Comparison of ENCODE assay signal across 9 mouse cellular contexts in the genomic region with DNA sequence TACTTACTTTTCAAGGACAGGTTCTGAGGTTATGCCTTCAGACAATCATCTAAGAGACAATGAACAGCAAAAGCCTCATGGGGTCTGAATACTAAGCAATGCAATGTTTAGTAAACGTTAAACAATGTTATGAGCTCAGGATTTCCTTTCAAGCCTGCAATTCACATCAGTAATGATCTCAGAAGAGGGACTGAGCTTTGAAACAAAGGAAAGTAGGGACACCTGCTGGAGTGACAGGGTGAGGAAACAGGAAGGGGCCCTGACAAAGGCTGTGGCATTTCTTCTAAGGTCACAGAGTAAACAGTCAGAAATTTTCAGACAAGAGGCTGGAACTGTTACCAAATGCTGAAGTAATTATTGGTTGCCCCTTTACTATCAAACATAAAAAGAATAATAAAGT.
DNase-seq lines count a peak whose midpoint lies in the region; ATAC-seq and TF ChIP-seq lines count a peak whose summit lies in the region.
"Had no signal": no experiment of that assay in that cellular context is flagged by ENCODE, and none has a peak within 500 bp of the region (broad histone marks: within the 10 kb centered on the region; RNA-seq: fewer than 3 reads in every experiment).

No protein-coding gene starts in this region.

- intact Hi-C loops in heart, postnatal 10 days (cut with DNase I), result loop anchor here (1.0 to 10.0 kb wide), 5 partner anchors 43 to 1465 kb away; no protein-coding TSS in a partner anchor

- no peak overlapping the region for H3K4me2 ChIP-seq in kidney, embryonic 16.5 days (replicated peaks; ENCODE audit: low read depth, low read length)
- no peak overlapping the region for H3K4me2 ChIP-seq in kidney, embryonic 15.5 days
- H3K4me2 ChIP-seq in midbrain, embryonic 13.5 days (replicated peaks), result no peak overlapping the region
- H3K4me2 ChIP-seq: embryonic facial prominence, embryonic 15.5 days had no signal

- no peaks in the 10 kb centered on the region for H3K9me3 ChIP-seq in kidney, embryonic 16.5 days (ENCODE audit: low read length)
- no peaks in the 10 kb centered on the region for H3K9me3 ChIP-seq in kidney, embryonic 15.5 days (replicated peaks)
- H3K9me3 ChIP-seq in midbrain, embryonic 13.5 days, result no peaks in the 10 kb centered on the region
- H3K9me3 ChIP-seq: embryonic facial prominence, embryonic 15.5 days had no signal

- H3K4me3 ChIP-seq in kidney, embryonic 16.5 days (ENCODE audit: low read length), result no peak overlapping the region
- no peak overlapping the region for H3K4me3 ChIP-seq in kidney, embryonic 15.5 days (replicated peaks)
- H3K4me3 ChIP-seq in midbrain, embryonic 13.5 days (replicated peaks), result no peak overlapping the region
- H3K4me3 ChIP-seq: embryonic facial prominence, embryonic 15.5 days had no signal

- no peaks in the 10 kb centered on the region for H3K36me3 ChIP-seq in kidney, embryonic 16.5 days (ENCODE audit: insufficient read depth, low read length)
- H3K36me3 ChIP-seq in kidney, embryonic 15.5 days, result no peaks in the 10 kb centered on the region
- H3K36me3 ChIP-seq in midbrain, embryonic 13.5 days, result no peaks in the 10 kb centered on the region
- H3K36me3 ChIP-seq: embryonic facial prominence, embryonic 15.5 days had no signal

- ATAC-seq in kidney, embryonic 16.5 days (ENCODE audit: low FRiP score, low TSS enrichment), result peak; percentile 70; the same call in 1 of the 2 replicates
- no peak for ATAC-seq in kidney, embryonic 15.5 days (replicated peaks; ENCODE audit: low FRiP score)
- peak; percentile 50; the same call in 1 of the 2 replicates for ATAC-seq in midbrain, embryonic 13.5 days

- peak; percentile 70 for DNase-seq in brain, embryonic 14.5 days (ENCODE audit: low read depth)
- peak; percentile 39 to 49 for DNase-seq in heart, postnatal 10 days
- DNase-seq in urinary bladder, adult 2 months (ENCODE audit: low spot score), result no peak
- no peak for DNase-seq in ovary, adult 18-20 months (ENCODE audit: low spot score)
- no peak for DNase-seq in layer of hippocampus, postnatal 10 days (ENCODE audit: low spot score in 2 of 2)

- H3K4me1 ChIP-seq in kidney, embryonic 16.5 days (ENCODE audit: insufficient read depth, low read length), result no peaks in the 10 kb centered on the region
- no peaks in the 10 kb centered on the region for H3K4me1 ChIP-seq in kidney, embryonic 15.5 days
- H3K4me1 ChIP-seq in midbrain, embryonic 13.5 days (replicated peaks), result peaks cover 5% of the 10 kb centered on the region; the same call in 1 of the 2 replicates
- H3K4me1 ChIP-seq: embryonic facial prominence, embryonic 15.5 days had no signal

- TF ChIP-seq POLR2A in brain, embryonic 14.5 days (IDR thresholded peaks at IDR 0.05; ENCODE audit: borderline replicate concordance, extremely low read depth, insufficient read depth, insufficient read length, poor library complexity, severe bottlenecking), result no peak

- WGBS in kidney, embryonic 16.5 days, result 2% methylated on average over 1 of the region's 1 CpGs
- 2% methylated on average over 1 of the region's 1 CpGs for WGBS in kidney, embryonic 15.5 days
- WGBS in midbrain, embryonic 13.5 days, result 0% methylated on average over 1 of the region's 1 CpGs

- no peaks in the 10 kb centered on the region for H3K27me3 ChIP-seq in kidney, embryonic 16.5 days (ENCODE audit: insufficient read depth, low read length)
- H3K27me3 ChIP-seq in kidney, embryonic 15.5 days, result no peaks in the 10 kb centered on the region
- H3K27me3 ChIP-seq in midbrain, embryonic 13.5 days, result no peaks in the 10 kb centered on the region
- H3K27me3 ChIP-seq: embryonic facial prominence, embryonic 15.5 days had no signal

- H3K9ac ChIP-seq in kidney, embryonic 16.5 days (replicated peaks; ENCODE audit: low read length), result no peak overlapping the region
- H3K9ac ChIP-seq in kidney, embryonic 15.5 days, result no peak overlapping the region
- no peak overlapping the region for H3K9ac ChIP-seq in midbrain, embryonic 13.5 days (replicated peaks)
- H3K9ac ChIP-seq: embryonic facial prominence, embryonic 15.5 days had no signal

- no peak overlapping the region for H3K27ac ChIP-seq in kidney, embryonic 16.5 days (ENCODE audit: low read length)
- H3K27ac ChIP-seq in kidney, embryonic 15.5 days, result no peak overlapping the region
- H3K27ac ChIP-seq in midbrain, embryonic 13.5 days, result no peak overlapping the region
- H3K27ac ChIP-seq: embryonic facial prominence, embryonic 15.5 days had no signal

- no peak for TF ChIP-seq CTCF in brain, embryonic 14.5 days (IDR thresholded peaks at IDR 0.05; ENCODE audit: borderline replicate concordance, extremely low read depth, insufficient read depth, insufficient read length)

Comparison
In these comparisons a context has a peak if more than half of its experiments do, and no peak if none do; other contexts are left out.
1. DNase-seq: peak in brain, embryonic 14.5 days (single experiment) and heart, postnatal 10 days (2 of 2); none in urinary bladder, adult 2 months (single experiment), ovary, adult 18-20 months (single experiment) and layer of hippocampus, postnatal 10 days (0 of 2).